Mouse (Mus musculus) thymus, adult 2 months (tissue): ENCODE data around the gene Ostc.

Experiments used
- CTCF ChIP-seq: fragments of 200-500 bp; IDR thresholded peaks from 2 replicates; pipeline ENCODE4 v1.5.1; 2012; ENCODE audit warnings: mild to moderate bottlenecking, control low read depth, low read length, moderate library complexity, borderline replicate concordance; ENCODE audit not compliant: control insufficient read depth, poor library complexity, insufficient read depth; ENCODE audit errors: extremely low read depth
- POLR2A ChIP-seq: fragments of 200-500 bp; IDR thresholded peaks from 2 replicates; pipeline ENCODE4 v1.6.1; 2012; ENCODE audit warnings: mild to moderate bottlenecking, low read length, control low read depth, moderate library complexity; ENCODE audit not compliant: control insufficient read depth, poor library complexity, insufficient read depth; ENCODE audit errors: extremely low read depth

DNA sequence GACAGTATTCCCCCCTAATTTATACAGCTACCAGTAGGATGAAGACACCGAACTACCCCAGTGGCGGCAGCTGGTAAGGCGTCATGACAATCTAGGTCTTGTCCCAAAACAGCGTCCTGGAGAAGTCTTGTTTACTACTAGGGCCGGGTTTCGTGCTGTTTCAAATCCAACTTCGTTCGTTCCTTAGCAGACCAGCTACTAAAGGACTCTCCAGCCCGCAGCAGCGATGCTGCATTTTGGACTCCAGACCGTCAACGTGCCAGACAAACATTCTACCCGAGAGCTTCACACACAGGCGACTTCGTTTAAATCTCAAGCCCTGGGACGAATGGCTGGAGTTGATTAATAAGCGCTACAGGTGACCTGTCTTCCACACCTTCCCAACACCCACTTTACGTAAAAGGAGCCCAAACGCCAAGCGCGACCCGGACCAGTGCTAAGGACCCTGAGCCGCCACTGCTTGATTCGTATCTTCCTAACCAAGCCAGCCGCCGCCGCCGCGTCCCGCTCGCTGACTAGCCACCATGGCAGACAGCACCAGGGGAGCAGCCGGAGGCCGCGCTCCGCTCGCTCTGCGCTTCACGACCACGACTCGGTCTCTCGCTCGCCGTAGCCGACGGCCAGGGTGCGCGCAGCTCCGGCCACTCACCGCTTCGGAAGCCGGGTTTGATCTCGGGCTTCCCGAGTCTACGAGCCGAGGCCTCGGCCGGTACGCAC, 20.4 kb upstream of the Ostc start:
- TF ChIP-seq CTCF, result no peak
- TF ChIP-seq POLR2A, result no peak
